Mouse (Mus musculus): ENCODE measurements at regions not wholly inside any gene's neighbourhood (a gene's known extent, or its start where the extent isn't known, plus 50 kb on each side); places are given as distances from the start of the nearest gene placed in this dataset.
"Not testable (repeated sequence)": the region's sequence is repeated elsewhere in the genome, so short reads cannot be mapped to it uniquely, and the experiment has no call there.

DNA sequence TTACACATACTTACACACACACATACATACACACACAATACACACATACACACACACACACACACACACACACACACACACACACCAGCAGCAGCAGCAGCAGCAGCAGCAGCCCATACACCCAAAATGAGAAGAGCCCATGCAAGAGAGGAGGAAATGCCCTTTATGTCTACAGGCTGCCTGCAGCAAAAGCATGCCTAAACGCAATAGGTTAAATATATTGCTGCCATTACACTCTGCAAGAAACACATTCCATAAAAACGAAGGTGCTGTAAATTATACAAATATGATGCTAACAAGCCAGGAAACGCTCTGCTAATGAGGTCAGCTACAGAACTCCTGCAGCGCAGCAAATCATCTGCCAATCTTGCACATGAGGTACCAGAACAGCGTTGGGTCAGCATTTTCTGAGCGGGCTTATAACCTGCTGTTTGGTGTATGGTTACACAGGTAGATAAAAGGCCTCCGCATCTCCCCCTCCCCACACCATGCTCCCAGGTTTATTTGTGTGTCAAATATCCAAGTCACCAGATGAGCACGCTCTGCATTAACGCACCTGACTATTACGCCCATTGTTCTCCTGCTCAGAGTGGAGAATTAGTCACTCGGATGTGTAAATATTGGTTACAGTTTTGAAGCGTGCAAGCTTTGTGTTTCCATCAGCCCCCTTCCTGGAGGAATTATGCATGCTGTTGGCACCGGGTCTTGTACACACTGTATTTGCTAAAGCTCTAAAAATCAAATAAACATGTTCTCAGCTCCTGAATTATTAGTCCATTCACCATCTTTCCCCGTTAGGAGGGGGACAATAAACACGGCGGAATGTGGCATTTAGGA lies 214.0 kb upstream of the Zfp703 start:
- DNase-seq = no peak

DNA sequence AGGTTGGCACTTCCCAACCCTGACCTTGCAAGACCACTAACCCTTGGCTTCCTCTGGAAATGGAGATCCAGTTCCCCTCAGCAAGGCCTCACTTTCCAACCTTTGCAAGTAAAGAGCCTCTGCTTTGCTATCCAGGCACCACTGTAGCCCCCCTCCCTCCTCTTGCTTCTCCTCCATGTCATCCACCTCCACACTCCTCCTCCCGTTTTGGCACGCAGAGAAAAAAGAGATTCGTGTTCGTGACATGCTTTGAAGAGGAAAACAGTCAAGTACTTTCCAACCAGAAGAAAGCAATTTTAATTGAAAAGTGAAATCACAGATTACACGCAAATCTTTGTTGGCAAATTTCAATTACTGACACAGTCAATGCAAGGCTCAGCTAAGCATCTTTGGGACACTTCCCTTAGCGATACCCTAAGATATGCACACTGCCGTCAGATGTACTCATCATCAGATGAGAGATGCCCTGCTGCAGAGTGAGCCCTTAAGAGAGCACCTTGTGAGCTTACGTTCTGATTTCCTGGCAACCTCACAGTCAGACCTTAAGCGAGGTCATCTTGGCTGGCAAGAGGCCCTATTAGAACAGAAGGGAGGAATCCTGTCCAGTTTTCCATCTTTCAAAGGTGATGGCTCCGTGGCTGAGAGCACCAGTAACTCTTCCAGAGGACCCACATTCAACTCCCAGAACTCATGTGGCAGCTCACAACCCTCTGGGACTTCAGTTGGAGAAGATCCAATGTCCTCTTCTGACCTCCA lies 208.5 kb upstream of the Zfp703 start:
- no peak for DNase-seq

DNA sequence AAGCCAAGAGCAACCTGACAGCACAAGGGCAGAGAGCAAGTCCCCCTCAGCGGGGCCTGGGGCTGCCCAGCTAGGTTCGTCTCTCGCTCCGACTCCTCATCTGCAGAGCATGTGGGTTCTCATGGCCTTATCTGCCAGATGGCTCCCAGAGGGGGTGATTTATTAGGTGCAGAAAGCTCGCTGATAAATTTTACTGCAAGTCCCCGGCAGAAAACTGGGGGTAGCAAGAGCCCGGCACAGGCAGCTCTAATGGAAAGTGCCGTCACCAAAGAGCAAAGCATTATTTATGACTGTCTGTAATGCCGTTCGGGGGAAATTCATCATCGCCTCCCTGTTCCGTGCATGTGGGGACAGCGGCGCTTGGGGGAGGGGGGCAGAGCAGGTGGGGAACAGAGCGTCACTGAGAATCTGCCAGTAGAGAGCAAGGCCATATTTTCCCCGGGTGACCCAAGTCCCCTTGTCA lies 206.7 kb upstream of the Zfp703 start:
- DNase-seq = no peak

DNA sequence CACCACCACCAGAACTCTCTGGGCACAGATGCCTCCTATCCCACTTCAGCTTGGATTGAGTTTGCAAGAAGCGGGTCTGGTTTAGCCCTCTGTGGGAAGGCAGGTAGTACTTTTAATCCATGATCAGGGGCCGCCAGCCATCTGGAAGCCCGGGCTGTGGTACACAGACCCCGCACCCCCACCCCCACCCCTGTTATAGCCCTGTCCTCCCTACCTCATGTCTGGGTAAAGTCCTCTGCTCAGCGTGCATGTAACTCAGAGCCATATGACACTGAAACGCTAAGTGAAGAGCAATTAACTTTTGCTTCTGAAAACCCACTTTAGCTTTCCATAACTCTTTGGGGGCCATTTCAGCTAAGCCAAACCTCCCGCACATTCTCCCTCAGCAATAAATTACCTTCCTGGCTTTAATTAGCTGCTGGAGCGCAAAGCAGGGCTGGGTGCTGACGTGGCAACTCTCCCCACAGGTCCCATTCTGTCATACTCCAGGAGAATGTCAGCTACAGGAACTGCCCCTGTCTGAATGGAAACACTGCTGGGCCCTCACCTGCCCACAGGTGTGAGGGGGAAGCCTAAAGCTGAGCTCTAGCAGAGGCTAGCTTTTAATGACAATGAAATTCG lies 198.1 kb upstream of the Zfp703 start:
- DNase-seq = no peak

DNA sequence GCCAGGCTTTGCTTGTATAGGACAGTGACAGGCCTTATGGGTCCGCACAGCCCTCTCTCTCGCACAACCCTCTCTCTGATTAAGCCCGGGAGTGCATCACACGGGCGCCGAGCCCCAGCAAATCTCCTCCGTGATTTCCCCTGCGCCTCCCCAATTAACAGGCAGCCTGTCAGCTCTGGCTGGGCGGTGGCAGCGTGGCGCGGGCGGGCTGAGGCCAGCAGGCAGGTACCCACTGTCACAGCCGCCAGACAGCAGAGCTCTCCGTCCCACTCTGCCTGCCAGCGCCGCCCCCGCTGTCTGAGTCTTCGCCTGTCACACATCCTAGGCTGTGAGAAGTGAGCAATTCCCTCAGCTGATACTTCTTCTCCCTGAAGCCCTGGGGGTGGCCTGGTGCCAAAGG lies 196.6 kb upstream of the Zfp703 start:
- no peak for DNase-seq

DNA sequence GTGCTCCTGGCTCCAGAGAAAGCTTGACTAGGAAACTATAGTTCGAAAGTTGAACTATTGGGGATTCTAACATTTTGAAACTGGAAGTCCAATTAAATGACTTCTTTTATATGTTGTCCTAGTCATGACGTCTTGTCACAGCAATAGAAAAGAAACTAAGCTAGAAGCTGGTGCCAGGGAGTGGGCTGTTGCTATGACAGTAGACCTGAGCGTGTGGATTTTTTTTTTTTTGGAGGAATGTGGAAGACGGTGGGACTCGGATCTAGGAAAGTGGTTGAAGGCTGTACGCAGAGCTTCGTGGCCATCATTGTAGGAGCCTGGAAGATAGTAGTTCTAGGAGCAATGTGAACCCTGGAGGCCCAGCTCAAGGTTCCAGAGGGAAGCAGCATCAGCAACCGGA lies 194.2 kb upstream of the Zfp703 start:
- not testable (repeated sequence) for DNase-seq

DNA sequence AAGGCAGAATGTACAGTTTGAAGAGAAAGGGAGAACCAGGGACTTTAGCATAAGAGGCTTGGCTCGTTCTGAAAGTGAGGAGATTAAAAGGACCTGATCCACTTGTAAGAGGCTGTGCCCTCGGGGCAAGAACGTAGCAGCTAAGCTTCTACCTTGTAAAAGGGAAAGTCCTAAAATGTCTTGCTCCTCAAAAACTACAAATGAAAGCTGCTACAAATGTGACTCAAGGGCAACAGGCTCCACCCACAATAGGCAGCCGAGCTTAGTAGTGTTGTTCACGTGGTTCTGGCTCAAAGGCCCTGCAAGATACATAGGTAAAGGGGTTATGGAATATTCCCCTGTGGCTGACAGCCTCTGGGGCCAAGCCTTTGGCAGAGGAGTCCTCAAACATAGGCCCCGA lies 192.7 kb upstream of the Zfp703 start:
- DNase-seq = peak; percentile 32

DNA sequence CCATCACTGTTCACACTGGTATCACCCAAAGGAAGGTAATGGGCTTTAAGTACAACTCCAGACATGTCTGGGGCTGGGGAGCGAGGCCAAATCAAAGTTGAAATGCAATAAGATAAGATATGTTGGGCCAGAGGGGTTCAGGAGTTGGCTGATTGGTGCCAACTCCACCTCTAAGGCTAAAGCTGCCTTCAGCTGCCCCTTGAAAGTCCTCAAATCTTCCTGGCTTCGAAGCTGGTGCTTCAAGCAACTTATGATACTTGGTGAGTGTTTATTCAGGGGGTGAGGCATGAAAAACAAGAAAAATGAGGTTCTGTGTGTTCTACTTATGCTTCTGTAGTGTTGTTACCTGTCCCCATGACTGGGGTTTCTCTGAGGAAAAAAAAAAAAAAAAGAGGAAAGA lies 185.3 kb upstream of the Zfp703 start:
- DNase-seq = peak; percentile 43

DNA sequence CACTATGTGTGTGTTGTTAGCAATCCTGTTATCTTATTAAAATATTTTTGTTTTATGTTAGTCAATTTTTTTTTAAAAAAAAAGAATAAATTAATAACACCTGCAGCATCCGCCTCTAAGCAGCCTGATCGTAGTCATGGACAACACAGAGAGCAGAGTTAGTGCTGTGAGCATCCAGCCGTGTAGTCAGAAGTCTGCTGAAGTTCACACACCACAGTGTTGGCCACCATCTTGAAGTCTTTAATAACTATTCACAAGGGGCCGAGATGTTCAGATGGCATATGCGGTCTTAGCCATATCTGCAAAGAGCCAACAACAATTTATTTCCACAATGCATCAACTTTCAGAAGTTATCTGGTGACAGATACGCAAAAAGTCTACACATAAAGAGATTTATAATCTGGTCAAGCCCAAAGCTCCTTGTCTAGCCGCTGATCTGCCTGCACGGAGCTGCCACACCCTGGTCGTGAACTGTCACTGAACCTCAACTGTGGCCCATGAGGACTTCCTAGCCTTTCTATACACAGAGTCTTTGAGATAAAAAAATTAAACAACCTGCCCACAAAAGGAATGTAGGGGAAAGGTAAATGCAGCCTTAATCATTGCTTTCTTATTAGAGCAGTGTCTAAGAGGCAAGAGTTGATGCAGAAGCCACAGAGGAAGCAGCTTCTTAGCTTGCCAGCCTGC lies 183.4 kb upstream of the Zfp703 start:
- peak; percentile 48 for DNase-seq

DNA sequence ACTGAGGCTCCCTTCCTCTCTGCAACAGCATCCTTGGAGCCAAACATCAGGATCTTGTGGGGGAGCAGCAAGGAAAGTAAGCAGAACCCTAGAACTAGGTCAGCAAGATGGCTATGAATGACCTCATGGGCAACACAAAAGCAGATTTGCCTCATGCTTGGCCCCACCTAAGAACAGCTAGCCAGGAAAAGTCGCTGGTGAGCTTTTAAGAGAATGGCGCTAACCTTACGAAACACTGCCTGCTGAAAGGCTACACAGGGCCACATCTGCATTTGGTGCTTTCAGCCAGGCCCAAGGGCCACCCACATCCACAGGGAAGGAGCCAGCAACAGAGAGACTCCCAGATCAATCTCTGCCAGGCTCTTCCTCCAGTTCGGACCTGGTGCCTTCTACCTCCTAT lies 182.7 kb upstream of the Zfp703 start:
- DNase-seq = no peak

DNA sequence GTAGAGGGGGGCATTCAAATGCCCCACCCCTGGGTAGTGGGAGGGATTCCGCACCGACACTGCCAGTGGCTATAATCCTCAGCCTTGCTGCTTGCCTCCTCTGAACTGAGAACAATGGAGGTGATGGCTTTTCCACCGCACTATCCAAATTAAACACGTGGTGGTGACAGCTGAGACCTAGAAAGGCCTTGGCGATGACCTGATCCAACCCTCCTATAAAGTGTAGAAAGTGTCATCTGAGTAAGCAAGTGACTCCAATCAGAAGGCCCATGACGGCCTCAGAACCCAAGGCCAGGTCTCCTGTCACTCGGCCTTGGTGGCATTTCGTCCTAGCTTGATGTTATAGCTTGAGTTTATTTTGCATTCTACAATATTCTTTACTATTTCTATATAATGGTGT lies 181.5 kb upstream of the Zfp703 start:
- no peak for DNase-seq

DNA sequence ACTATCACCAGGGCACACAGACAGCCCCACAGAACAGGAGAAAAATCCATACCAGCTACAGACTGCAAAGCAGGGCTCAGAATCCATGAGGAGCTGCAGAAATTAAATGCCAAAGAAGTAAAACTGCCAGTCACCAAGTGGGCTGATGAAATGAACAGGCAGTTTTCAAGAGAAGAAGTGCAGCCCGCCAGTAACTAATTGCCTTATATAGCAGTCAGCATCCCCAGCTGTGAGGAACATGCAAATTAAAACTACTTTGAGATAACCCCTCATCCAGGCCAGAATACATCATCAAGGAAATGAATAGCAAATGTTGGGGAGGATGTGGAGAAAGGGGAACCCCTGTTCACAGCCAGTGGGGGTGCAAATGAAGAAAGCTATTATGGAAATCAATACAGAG lies 177.3 kb upstream of the Zfp703 start:
- DNase-seq = no peak

DNA sequence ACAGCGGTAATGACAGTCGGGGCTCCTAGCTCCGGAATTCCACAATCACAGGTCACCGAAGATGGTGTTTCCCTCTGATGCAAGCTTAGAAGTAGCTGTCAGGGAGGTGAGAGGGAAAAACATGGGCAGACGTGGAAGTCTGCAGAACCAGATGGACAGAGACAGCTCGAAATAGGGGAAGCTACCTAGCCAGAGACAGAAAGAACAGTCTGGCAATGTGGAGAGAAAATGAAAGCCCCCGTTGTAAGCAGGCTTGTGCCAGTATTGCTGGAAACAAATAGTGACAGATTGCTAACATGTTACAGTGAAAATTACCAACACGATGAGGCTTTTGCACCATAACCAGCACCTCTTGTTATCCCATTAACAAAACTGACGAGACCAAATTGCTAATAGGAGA lies 173.0 kb upstream of the Zfp703 start:
- no peak for DNase-seq

DNA sequence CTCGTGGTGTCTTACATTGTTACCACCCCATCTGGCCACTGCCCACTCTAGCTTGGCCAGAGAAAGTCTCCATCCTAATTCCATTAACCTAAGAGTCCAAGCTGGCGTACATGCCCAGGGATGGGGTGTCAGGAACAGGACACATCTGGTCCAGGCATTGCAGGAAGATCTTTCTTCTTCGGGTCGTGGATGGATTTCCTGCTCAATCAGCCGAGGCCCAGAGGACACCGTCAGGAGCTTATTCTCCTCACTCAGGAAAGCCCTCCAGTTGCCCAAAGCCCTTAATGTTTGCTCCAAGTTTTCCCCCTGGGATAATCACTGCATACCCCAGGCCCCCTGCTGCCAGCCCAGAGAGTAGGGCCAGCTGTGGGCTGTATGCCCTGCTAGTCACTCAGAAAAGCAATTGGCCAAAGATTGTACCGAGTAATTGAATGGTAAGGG lies 172.2 kb upstream of the Zfp703 start:
- peak; percentile 73 for DNase-seq

DNA sequence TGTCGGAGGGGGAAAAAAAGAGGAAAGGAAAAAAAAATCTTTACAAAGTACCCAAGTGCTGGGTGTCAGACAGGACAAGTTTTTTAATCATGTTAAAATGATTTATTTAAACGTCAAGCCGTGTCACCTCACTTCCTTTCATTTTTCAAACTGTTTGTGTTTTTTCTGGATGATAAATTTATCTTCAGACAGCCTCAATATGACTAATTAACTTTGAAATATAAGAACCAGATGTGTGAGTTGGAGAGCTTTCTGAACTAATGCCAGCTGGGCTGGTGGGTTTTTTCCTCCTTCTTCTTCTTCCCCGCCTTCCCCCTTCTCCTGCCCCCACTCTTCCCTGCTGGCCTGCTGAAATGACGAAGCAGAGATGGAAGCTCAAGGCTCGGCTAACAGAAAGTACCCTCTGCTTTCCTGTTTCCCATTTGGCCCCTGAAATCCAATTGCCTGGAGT lies 171.7 kb upstream of the Zfp703 start:
- DNase-seq = peak; percentile 36

DNA sequence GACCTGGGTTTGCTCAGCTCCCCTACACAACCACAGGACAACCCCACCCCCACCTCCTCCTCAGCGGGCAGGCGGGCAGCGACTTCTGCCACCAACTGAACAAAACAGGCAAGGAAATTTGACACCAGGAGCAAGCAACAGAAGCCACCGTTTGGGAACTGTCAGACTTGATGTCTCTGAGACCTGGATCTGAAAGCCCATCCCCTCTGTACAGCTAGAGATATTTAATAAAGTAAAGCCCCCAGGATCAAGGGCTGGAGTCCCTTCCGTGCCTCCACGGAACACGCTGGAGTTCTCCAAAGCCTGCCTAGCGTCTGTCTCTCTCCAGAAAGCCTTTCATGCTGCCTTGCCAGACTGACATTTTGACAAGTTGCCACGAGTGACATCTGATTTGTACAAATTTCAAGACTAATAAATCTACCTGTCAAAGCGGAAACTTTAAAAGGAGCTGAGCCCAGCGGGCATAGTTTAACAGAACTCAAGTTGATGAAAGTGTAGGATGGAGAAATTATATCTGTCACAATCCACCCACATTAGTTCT lies 168.9 kb upstream of the Zfp703 start:
- no peak for DNase-seq

DNA sequence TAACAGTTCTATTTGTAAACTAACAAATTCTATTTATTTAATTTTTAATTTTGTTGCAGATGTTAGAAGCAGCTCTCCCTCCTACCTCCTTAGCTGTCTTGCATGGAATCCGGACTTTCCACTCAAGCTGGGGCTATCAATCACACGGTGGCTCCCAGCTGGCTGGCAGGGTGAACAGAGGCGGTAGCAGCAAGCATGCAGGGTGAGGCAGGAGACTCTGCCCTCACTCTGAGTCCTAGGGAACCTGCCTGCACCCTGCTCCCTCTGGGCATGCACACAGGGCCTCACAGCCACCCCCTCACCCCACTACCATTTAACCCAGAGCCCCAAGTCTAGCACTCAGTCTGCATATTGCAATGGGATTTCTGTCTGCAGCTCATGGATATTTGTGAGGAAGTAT lies 168.4 kb upstream of the Zfp703 start:
- no peak for DNase-seq

DNA sequence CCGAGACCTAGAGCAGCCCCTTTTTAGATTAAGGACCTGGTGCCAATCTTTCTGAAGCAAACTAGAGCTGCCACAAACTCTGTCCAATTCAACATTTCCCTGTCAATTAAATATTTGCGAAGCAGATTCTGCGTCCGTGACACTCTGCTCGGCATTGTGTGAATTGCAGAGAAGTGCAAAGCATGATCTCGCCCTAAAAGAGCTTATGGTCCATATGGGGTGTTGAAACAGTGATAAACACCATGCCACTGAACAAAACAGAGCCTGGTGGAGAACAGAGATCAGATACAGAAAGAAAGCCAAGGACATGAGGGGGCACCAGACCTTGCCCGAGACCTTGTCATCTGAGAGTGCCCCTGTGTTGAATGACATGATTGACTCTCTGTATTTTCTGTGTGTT lies 167.2 kb upstream of the Zfp703 start:
- no peak for DNase-seq

DNA sequence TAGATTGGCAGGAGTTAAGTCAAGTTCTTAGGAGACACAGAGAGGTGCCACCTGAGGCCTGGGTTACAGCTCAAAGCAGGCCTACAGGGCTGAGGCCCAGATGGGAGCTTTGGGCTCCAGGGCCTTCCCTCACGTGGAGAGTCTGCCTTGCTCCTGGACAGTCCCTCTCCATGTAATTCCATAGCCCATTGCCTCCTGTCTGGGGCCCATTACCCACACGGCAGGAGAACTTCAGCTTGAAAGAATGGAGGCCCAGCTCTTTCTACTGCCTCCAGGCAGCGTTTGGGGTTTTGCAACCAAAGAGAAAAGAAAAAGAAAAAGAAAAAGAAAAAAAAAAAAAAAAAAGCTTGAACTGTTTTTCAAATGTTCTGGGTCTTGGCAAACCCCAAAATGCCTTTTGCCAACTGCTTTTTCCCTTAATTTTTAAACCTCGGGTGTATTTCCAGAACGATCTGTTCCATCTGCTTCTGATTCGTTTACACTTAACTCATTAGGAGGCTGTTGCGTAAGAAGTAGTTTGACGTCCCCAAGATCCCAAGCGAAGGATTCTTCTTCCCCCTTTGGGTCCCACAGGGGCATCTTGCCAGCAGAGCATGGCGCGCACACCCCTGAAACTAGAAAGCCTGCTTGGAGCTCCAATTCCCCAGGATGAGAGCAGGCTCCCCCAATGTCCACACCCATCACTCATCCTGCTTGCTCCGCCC lies 165.4 kb upstream of the Zfp703 start:
- peak; percentile 61 for DNase-seq

DNA sequence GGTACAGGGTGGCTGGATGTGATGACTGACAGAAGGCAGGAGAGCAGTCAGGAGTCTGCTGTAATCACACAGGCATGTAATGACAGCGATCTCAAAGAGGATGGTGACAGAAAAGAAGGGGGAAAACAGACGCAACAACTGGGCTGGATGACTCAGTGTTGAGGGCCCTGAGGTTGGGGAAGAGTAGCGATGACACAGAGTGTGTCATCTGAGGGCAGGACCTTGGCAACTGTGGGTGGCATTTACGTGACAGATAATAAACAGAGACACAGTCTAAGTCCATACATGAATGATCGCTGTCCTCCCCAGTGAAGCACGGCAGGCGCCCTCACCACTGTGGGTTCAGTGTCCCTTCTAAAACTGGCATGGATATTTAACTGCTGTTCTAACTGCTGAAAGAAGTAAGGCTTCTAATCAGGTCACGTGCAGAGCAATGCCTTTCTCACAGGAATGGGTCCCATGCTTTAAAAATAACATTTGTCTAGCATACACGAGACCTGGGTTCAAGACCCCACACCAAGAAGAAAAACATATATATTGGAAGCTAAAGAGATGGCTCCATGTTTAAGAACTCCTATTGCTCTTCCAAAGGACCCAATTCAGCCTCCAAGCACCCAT lies 163.8 kb upstream of the Zfp703 start:
- DNase-seq = peak; percentile 41

DNA sequence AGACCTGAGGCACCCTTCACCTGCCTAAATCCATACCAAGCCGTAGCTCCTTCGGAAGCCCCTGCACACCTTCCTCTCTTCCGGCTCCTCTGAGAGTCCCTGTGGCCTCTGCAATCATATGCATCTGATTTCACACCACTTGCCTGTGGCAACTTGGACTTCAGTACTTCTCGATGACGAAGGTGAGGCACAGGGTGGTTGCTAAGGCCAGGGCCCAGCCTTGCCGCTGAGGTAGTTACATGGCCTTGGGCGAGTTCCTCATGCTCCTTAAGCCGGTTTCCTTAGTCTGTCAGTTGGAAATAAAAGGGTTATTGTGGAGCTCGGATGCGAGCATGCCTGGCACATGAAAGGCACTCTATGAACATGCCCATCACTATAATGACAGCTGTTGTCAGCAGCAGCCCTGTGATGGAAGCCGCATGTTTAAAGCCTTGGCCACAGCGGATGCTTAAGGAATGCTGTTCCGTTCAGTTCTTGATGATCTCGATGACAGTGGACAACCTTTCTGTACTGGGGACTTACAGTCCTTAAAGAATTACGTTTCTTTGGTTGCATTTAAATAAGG lies 162.0 kb upstream of the Zfp703 start:
- no peak for DNase-seq

Data from lung, postnatal 36 days (tissue).